Mouse (Mus musculus) erythroblast, embryonic 14.5 days (primary cell): ENCODE data around the gene Rab12.

Source experiments
- GATA1 ChIP-seq: IDR thresholded peaks from 2 replicates; pipeline ENCODE4 v1.6.1; 2012; ENCODE audit warnings: low read length, inconsistent platforms, mixed read lengths
- TAL1 ChIP-seq: IDR thresholded peaks from 3 replicates; pipeline ENCODE4 v1.6.1; 2012; ENCODE audit warnings: low read length, inconsistent platforms, mixed read lengths

- TF ChIP-seq GATA1, result no peak
- TF ChIP-seq TAL1, result no peak
Observed at GRCm38 (mm10) chr17:66481295-66481694, 38.2 kb downstream of the Rab12 start.
